ENCODE assay signal across 8 mouse cellular contexts in the genomic region with DNA sequence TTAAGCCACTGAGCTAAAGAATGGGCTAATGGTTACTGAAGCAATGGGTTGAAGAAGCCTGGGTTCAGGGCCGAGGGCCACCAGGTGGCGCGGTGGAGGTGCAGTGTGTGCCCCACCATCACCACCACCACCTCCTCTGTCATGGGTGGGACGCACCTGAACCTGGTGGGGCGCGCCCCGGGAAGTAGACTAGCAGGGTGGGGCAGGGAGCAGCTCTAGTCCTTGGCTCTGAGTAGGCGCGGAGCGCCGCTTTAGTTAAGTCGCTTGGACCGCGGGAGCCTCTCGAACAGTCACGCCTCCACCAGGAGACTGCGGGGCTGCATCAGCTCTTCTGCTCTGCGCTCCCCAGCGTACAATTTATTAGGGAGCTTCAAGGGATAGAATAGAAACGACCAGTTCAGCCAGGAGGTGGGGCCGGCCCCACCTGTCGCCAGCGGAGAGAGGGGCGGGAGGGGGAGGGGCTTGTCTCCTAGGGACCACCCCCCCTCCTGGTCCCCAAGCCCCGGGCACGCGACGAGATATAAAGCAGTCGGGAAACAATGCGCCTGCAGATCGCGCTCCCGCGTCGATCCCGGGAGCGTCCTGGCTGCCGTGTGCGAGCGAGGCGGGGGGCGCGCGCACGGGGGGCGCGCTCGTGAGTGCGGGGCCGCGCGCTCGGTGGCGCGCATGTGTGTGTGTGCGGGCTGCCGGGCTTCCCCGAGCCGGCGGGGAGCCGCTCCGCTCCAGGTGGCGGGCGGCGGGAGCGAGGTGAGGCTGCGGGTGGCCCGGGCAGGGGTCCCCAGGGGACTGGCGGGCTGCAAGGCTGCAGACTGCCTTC. TPM values are rescaled to one million over a fixed set of nuclear protein-coding genes. Genes with fewer than 3 reads are reported as not detected.
DNase-seq lines count a peak whose midpoint lies in the region; ATAC-seq and TF ChIP-seq lines count a peak whose summit lies in the region.

A gene (plus strand): TSS at position 249 of the 817 bp plus-strand sequence.

- under 1% methylated on average over 62 of the region's 69 CpGs for WGBS in hindbrain, postnatal 0 days

- peak; percentile 66 for TF ChIP-seq CTCF in cortical plate, adult 2 months (IDR thresholded peaks at IDR 0.05; ENCODE audit: extremely low read depth, insufficient read depth, low read length)
- peak; percentile 95 for TF ChIP-seq CTCF in hindbrain, postnatal 0 days (IDR thresholded peaks at IDR 0.05; ENCODE audit: low read depth)

- H3K9ac ChIP-seq in hindbrain, postnatal 0 days (replicated peaks; ENCODE audit: low read length): peak within 1 kb of the TSS; percentile 89

- no peaks in the 10 kb centered on the region for H3K36me3 ChIP-seq in hindbrain, postnatal 0 days (ENCODE audit: insufficient read depth, low read length)

- DNase-seq in gastrocnemius, adult 8-10 months (ENCODE audit: low spot score in 2 of 2): peak; percentile 49 to 56
- peak; percentile 96 for DNase-seq in hindbrain, postnatal 0 days (ENCODE audit: low spot score)
- peak; percentile 87 to 88 for DNase-seq in left cerebral cortex, adult 18-20 months (ENCODE audit: low spot score in 2 of 2)
- DNase-seq in lung, postnatal 36 days: peak; percentile 93
- peak; percentile 96 for DNase-seq in retina, postnatal 1 day
- peak; percentile 97 for DNase-seq in thymus, postnatal 4 days

- peaks cover 3% of the 10 kb centered on the region; the same call in 1 of the 2 replicates for H3K4me1 ChIP-seq in cortical plate, adult 2 months (ENCODE audit: control insufficient read depth, insufficient read depth, low read length)
- peaks cover 16% of the 10 kb centered on the region for H3K4me1 ChIP-seq in hindbrain, postnatal 0 days (ENCODE audit: insufficient read depth, low read length)

- ATAC-seq in activated CD4-positive, CD25-positive, alpha-beta regulatory T cell, adult 4 months: peak; percentile 76
- ATAC-seq in hindbrain, postnatal 0 days: peak; percentile 77

- no peak for TF ChIP-seq POLR2A in cortical plate, adult 2 months (IDR thresholded peaks at IDR 0.05; ENCODE audit: extremely low read depth, insufficient read depth, low read length)

- H3K27ac ChIP-seq in cortical plate, adult 2 months (ENCODE audit: insufficient read depth, low read length): peak within 1 kb of the TSS; percentile 71
- peak within 1 kb of the TSS; percentile 85 for H3K27ac ChIP-seq in hindbrain, postnatal 0 days

- H3K4me2 ChIP-seq in hindbrain, postnatal 0 days (ENCODE audit: low read depth, low read length): peak within 1 kb of the TSS; percentile 90

- no peaks in the 10 kb centered on the region for H3K27me3 ChIP-seq in hindbrain, postnatal 0 days (ENCODE audit: insufficient read depth, low read length)

- H3K9me3 ChIP-seq in hindbrain, postnatal 0 days (ENCODE audit: low read length): no peaks in the 10 kb centered on the region

- H3K4me3 ChIP-seq in cortical plate, adult 2 months (ENCODE audit: insufficient read depth, low read length): peak within 1 kb of the TSS; percentile 55
- peak within 1 kb of the TSS; percentile 91 for H3K4me3 ChIP-seq in hindbrain, postnatal 0 days (ENCODE audit: low read length)

RNA-seq across cellular contexts. Expression of the gene that starts here (rescaled TPM):
- not detected for polyA plus RNA-seq in activated CD4-positive, CD25-positive, alpha-beta regulatory T cell, adult 4 months (2017; shearing (Covaris generic))
- polyA plus RNA-seq in cortical plate, adult 2 months (2012; rRNA removed): 8.4 and 10.1 TPM in 2 replicates
- total RNA-seq in gastrocnemius, adult 8-10 months (2022): 1 to 10 TPM in 1 of 4 experiments, under 1 TPM in 1, not detected in 2; 0.40 to 1.1 TPM
- 67.5 and 79.4 TPM in 2 replicates for total RNA-seq in hindbrain, postnatal 0 days (2014; rRNA removed)
- 34.3 and 34.8 TPM in 2 replicates for polyA plus RNA-seq in hindbrain, postnatal 0 days (2015; fragmentation: Nextera tagmentation; extraction: Ambion mirVana)
- total RNA-seq in left cerebral cortex, adult 18-20 months (2021): 1 to 10 TPM; 7.3 to 9.9 TPM

Comparison
In these comparisons a context has a peak if more than half of its experiments do, and no peak if none do; other contexts are left out.
1. Peak in every context shown above with its lines: DNase-seq, ATAC-seq, H3K4me3 ChIP-seq and H3K27ac ChIP-seq.
2. RNA of the gene that starts here (total RNA-seq): 67.5 to 79.4 TPM in hindbrain, postnatal 0 days and 7.3 to 9.9 TPM in left cerebral cortex, adult 18-20 months; 0.40 to 1.1 TPM in gastrocnemius, adult 8-10 months; every median in the first group is over 4 times any median in the second.
3. Peak in ATAC-seq in activated CD4-positive, CD25-positive, alpha-beta regulatory T cell, adult 4 months; RNA of the gene not detected or under 1 TPM.